Mouse (Mus musculus) urinary bladder, postnatal 25 days (tissue): ENCODE data around the gene Msl3l2.

ENCODE experiments used
- DNase-seq: peaks from one replicate; pipeline ENCODE4 v3.0.0; 2022; ENCODE audit warnings: low spot score

The Msl3l2 gene

DNA sequence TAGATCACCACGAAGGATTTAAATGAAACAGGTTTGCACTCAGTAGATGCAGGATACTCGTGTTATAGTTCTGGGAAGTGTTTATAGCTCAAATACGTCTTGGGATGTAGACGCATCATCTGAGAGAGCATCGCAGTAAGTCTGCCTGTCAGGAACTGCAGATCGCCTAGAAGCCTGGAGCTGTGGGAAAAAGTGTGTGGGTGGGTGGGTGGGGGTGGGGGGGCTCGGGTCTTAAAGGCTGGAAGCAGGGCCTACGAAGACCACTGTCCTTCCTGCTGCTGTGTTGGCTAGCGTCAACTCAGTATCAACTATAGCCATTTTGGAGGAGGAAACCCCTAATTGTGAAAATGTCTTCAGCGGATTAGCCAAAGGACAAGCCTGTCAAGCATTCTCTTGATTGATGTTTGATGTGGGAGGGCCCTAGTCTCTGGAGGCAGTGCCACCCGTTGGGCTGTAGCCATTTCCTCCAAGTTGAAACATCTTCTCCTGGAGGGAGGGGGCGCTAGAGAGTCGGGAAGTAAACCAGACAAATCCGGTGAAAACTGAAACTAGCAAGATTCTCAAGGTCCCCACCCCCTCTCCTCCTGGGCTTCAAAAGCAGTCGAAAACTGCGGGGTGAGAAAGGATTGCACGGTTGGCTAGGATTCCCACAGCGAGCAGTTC, at the start of gene Msl3l2:
TSS of gene Msl3l2 (plus strand) at position 585 of the 663 bp plus-strand sequence.
- peak; percentile 89 for DNase-seq

DNA sequence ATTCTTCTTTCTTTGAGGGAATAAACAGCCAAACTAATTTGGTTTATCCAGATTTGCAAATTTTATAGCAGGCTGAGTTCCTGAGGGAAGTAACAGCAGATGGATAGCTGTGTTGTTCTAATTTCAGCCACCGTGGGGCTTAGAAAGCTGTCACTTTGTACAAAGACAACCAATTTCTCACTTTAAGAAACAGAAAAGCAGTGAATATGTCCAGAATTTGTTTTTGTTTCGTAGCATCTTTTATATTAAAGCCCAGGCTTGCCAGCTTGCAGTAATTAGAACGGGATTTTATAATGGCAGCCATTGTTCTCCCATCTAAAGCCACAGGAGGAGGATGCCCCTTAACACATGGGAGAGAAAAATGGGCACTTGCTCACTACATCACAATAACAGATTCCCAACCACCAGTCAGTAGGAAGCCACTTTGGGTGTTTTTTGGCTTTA, 47.7 kb upstream of the Msl3l2 start:
- no peak for DNase-seq

DNA sequence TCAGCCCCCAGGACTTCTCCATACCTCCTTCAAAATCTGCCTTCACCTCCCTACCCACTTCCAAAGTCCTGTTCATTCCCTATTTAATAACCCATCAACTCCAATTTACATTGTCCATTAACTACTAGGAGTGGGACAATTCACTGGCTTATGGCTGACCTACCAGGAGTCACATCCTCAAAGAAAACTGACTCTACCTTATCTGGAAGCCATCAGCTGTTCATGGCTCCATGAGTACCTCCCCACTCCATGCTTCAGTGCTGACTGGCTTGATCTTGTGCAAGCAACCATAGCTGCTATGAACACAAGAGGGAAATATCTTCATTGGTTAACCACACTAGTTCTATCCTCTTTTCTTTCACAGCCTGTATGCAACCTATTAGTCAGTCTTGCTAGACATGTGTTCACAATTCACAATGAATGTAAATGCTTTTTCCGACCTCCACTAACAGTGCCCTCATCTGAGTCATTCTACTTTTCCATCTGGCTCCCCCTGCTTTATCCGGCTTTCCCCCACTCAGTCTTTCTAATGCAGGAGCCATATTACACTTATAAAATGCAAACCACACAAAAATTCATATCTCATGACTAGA, 45.4 kb upstream of the Msl3l2 start:
- DNase-seq, result no peak

DNA sequence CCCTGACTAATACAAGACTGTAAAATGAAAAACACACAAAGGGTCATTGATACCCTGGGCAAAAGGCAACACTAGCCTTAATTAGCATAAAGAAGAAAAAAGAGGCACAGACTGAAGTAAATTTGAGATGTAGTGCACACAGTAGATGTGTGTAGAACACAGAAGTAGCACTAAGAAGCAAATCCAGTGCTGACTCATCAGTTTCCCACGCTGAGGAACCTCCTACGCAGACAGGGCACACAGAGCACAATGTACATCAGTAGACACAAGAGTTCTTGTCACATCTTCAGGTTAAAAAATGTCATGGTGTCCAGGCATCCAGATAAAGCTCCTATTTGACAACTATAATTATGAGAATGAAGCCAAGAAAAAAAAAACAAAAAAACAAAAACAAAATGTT, 44.0 kb upstream of the Msl3l2 start:
- no peak for DNase-seq

DNA sequence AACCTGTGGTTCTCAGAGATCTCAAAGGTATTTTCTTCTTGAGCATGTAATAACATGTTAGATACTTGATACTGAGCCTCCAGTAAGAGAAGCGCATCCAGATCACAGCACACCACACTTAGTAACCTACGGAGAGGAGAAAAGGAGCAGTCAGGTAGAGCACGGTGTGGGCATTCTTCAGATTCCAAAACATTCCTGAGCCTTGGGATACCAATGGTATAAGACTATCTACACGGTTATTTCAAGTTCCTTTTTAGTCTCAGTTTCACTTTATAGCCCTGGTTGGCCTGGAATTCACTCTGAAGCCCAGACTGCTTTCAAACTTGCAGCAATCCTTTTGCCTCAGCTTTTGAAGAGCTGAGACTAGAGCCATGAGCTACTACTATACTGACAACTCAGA, 17.0 kb upstream of the Msl3l2 start:
- no peak for DNase-seq

DNA sequence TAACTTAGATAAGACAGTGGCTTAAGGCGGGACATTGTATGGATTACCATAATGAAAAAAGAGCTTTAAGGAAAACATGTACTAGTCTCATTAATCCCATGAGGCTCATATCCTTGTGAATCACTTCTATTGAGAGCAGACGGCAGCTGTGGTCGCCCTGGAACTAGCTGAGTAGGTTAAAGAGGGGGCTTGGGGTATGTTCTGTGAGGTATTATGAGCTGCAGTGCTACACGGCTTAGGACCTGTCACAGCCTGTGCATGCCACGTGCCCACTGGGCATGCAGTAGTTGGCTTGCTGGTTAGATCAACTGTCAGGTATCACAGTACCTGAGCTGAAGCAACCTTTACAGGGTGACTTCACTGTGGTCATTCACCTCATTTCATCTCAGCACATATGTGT, 12.1 kb upstream of the Msl3l2 start:
- no peak for DNase-seq

DNA sequence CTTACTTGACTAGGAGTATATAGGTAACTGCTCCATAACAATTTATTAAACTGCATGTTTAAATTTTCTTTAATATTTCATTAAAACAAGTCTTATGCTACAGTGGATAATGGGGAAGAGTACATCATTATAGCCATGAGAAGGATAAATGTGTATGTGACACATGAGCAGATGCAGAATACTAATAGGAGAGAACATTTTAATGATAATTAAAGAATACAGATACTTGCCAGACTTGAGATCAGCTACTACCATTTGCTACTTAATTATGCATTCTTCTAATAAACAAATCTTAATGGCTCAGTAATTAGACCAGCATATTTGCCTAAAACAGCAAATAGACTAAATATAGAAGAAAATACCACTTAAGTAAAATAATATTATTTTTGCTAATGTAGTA, 10.0 kb upstream of the Msl3l2 start:
- DNase-seq, result no peak

DNA sequence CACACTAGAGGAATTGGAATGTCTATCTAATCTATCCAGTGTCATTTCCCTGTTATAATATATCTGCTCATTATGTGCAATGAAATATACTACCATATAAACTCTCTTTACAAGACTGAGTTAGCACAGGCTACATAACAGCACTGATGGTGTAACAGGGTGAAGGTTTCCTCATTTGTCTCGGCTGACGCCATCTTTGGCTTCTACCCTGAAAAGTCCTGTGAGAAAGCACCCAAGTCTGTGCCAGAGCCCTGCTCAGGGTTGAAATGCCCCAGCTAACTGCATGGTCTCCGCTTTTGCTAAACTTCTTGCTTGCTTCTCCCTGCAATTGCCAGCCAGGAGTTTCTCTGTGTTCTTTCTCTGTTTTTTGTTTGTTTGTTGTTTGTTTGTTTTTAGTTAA, 7.6 kb upstream of the Msl3l2 start:
- DNase-seq, result no peak

DNA sequence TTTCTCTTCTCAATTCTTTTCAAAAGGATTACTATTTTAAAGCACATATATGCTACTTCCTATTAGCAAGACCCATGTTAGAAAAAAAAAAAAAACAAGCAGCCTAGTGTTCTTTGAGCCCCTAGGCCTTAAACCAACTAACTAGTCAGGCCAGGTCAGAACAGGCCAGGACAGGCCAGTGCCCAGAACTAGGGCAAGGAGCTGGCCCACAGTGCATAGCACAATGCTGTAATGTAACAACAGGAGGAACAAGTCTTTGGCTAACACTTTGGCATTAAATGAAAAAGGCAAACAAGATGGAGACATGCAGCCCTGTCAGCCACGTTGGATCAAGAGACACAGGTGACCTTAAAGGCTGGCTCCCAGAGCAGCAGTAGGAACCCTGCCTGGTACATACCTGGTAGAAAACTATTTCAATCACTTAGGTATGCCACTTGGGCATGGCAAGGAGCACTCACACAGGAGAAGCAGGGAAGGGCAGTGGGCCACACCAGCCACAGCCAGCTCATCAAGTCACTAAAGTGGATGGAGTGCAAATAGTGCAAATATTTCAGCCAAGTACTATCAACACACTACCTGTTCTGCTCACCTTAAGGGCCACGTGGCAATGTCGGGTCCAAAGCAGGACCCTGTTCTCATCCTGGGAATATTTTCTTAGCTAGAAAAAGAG, 6.9 kb upstream of the Msl3l2 start:
- no peak for DNase-seq

DNA sequence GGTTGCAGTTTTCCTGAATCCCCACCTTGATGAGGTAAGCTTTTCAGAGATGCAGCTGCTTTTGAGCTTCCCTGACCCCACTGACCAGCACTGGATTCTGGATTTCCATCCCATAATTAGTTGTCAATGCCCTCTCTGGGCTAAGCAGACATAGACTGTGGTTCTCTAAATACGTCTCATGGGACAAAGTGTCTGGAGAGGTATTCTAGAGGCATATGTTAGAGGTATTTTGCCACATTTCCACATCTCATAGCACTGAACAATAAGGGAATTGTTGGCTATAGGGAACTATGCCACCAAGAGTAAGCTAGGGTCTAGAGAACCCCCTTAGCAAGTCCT, 248 bp downstream of the Msl3l2 start:
- no peak for DNase-seq

DNA sequence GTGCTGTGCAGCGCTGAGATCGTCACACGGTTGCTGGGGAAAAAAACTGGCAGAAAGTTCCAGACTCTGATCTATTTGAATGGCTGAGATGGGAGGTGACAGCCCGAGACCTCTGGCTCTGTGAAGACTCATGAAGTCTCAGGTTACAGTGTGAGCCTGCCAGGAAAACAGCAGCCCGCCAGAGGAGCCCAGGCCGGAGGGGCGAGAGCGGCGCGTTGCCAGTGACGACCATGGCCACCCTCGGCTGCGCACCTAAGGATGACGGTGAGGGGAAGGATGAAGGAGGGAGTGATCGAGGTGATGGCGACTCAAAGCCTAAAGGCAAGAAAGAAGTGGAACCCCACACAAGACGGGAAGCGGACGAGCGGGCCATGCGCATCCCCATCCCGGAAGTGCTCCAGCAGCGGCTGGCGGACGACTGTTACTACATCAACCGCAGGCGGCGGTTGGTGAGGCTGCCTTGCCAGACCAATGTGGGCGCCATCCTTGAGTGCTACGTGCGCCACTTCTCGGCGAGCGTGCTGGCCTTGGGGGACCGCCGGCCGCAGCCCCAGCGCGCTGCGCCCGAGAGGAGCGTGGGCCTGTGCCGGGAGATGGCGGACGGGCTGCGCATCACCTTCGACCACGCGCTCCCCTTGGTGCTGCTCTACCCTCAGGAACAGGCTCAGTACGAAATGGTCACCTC, 8.4 kb downstream of the Msl3l2 start:
- DNase-seq, result peak; percentile 48

DNA sequence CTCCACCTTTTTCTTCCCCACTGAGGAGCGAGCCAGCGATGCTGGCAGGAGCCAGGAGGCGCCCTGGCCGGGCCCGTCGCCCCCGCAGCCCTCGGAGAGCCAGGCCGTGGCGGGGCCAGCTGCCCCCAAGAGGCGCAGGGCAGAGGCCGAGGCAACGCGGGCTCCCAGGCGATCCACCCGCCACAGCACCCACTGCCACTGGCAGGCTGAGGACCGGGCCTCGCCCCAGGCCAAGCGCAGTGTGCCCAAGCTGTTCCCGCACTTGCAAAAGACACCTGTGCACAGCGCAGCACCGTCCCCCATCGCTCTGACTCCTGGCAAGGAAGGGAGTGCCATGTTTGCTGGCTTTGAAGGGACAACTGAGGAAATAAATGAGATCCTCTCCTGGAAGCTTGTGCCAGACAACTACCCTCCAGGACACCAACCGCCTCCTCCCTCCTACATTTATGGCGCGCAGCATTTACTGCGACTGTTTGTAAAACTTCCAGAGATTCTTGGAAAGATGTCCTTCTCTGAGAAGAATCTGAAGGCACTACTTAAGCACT, 9.0 kb downstream of the Msl3l2 start:
- DNase-seq, result peak; percentile 8

DNA sequence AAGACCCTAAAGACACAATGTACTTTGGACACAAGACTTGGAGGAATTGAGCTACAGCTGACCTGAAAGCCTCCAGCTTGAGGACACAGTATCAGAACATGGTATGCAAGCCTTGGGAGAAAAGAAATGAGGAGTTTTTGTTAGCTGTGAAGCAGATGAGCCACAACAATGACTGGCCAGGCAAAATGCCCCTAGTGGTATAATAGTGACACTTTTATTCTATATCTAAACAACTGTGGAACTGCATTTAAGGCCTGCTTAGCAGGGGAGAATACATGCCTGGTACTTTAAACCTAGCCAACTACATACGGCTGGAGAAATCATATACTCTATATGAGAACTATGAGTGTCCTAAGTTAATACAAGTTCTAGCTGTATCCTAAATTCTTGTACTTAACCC, 20.3 kb downstream of the Msl3l2 start:
- no peak for DNase-seq

DNA sequence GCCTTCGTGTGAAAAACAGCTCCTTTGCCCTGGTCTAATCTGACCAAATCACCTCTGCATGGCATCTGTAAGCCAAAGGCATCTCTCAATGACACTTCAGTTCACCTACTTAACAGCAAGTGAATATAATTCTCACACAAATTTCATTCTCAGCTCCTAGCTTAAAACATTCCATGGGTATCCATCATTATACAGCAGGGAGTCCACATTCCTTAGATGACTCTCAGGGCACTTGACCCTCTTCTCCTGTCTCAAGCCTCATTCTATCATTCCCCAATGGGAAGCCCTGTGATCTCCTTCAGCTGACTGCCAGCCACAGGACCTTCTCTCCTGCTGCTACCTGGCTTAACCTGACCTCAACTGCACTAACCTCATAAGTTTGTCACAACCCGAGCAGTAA, 22.9 kb downstream of the Msl3l2 start:
- DNase-seq, result no peak

DNA sequence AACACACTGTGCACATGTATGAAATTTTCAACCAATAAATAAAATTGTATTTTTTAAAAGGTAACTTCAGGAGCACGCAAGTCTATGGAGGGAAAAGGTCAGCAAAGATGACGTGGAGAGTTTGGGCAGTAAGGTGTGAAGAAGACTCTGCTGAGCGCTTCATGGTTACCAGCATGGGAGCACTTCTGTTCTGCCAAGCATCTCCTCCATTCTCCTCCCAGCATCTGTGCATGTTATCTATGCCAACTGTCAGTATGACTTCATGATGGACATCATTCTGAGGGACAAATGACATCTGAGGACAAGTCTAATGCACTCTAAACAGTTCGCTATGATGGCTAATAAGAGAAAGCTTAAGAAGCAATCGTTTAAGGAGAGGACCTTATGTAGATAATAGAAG, 30.5 kb downstream of the Msl3l2 start:
- no peak for DNase-seq

DNA sequence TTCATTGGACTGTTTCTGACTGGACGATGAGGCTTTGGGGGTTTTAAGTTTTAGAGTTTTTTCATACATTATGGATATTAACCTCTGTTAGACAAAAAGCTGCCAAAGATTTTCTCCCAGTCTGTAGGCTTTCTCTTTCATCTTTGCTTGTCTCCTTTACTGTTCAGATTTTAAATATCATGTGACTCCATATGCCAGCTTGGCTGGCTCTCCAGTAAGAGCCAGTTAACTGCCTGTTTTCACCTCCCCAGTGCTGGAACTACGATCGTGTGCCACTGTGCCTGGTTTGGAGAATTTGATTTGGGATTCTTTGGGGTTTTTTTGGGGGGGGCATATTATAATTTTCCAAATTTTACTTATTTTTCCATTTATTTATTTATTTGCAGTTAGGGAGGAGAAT, 42.2 kb downstream of the Msl3l2 start:
- no peak for DNase-seq

DNA sequence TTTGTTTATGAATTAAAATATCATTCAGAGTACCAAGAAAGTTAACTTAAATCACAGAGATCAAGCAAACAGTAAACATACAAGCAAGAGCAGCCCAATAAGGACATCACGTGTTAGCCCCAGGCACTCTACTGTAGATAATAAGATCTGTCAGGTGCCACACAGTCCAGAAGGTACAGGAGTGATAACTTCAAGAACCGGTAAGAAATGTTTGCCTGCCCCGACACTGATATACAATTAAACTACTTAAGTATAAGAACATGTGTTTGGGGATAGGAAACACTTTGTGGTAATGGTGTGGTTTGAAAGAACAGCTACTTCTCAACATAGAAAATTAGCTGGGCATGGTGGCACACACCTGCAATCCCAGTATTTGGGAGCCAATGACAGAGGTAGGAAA, 50.2 kb downstream of the Msl3l2 start:
- DNase-seq, result no peak

DNA sequence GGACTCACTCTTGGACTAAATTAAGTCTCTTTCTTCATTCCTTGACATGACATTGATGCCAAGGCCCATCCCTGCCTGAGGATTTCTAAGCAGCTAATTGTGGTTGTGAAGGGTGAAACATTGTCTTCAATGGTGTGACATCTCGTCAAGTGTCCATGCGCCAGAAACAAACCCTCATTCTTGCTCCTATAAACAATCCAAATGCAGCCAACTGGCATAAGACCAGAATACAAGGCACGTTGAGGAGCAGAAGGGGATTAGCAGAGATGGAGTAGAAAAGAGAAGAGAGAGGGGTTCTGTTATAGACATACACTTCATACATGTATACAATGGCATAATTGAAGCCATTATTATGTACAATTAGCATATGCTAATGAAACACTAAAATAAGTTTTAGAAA, 51.5 kb downstream of the Msl3l2 start:
- DNase-seq, result no peak

DNA sequence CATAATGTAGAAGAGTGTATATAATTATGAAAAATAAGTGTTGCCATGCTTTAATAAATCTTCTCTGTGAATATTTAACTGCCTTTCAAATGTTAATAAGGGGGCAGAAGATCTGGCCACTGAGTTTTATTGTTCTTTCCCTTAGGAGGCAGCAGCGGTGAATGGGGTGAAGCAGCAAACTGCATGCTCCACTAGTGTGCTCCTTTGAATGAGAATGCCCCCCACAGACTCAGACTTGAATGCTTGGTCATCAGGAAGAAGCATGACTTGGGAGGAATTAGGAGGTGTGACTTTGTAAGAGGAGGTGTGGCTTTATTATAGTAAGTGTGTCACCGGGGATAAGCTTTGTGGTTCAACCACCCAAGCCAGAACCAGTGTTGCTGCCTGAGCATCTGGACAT, 52.0 kb downstream of the Msl3l2 start:
- DNase-seq, result no peak

DNA sequence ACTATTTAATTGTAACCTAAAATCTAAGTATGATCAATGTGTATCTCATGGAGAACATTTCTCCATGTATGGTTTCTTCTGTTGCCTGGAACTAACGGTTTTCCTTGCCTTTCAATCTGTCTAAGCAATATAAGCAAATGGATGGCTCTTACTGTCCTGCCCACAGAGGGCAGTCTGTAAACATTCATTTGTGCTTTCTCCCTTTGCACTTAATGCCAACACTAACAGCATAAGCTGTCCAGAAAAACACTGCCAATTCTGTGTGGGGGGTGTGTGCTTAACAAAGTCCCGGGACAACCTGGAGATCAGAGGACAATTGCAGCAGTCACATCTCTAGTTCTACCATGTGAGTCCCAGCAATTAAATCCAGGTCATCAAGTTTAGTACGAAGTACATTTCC, 57.7 kb downstream of the Msl3l2 start:
- no peak for DNase-seq

DNA sequence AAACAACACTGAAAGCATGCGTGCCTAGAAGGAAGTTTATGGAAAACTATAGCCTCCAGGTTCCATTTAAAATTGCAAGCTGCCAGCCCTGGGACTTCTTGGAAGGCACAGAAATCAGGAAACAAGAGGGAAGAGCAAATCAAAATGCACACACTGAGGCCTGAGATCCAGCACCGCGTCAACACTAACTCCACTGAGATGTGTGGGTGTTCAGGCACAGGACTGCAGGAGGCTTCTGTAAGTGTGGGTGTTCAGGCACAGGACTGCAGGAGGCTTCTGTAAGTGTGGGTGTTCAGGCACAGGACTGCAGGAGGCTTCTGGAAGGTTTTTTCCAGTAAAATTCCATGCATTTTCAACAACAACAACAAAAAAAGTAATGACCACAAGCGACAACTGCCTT, 59.0 kb downstream of the Msl3l2 start:
- DNase-seq, result no peak
